Mouse (Mus musculus): ENCODE measurements at regions not wholly inside any gene's neighbourhood (a gene's known extent, or its start where the extent isn't known, plus 50 kb on each side); places are given as distances from the start of the nearest gene placed in this dataset.

GRCm38 (mm10) chr2:45908871-45909270, 791.7 kb upstream of the Zeb2 start:
- no peak for ATAC-seq (replicated peaks; ENCODE audit: poor library complexity, severe bottlenecking)

GRCm38 (mm10) chr2:45904623-45905235, 787.5 kb upstream of the Zeb2 start:
- no peak for ATAC-seq (replicated peaks; ENCODE audit: poor library complexity, severe bottlenecking)

- ATAC-seq (replicated peaks; ENCODE audit: poor library complexity, severe bottlenecking): no peak
Measured at GRCm38 (mm10) chr2:45904090-45904489, 786.9 kb upstream of the Zeb2 start.

- no peak for ATAC-seq (replicated peaks; ENCODE audit: poor library complexity, severe bottlenecking)
Measured at GRCm38 (mm10) chr2:45903350-45903749, 786.2 kb upstream of the Zeb2 start.

GRCm38 (mm10) chr2:45901892-45902291, 784.7 kb upstream of the Zeb2 start:
- ATAC-seq (replicated peaks; ENCODE audit: poor library complexity, severe bottlenecking): peak; percentile 56

- no peak for ATAC-seq (replicated peaks; ENCODE audit: poor library complexity, severe bottlenecking)
Measured at GRCm38 (mm10) chr2:45884680-45885079, 767.5 kb upstream of the Zeb2 start.

- no peak for ATAC-seq (replicated peaks; ENCODE audit: poor library complexity, severe bottlenecking)
Measured at GRCm38 (mm10) chr2:45878656-45879055, 761.5 kb upstream of the Zeb2 start.

- peak; percentile 30 for ATAC-seq (replicated peaks; ENCODE audit: poor library complexity, severe bottlenecking)
Measured at GRCm38 (mm10) chr2:45859901-45860331, 742.7 kb upstream of the Zeb2 start.

- peak; percentile 95 for ATAC-seq (replicated peaks; ENCODE audit: poor library complexity, severe bottlenecking)
Measured at GRCm38 (mm10) chr2:45859445-45859844, 742.2 kb upstream of the Zeb2 start.

- peak; percentile 85 for ATAC-seq (replicated peaks; ENCODE audit: poor library complexity, severe bottlenecking)
Measured at GRCm38 (mm10) chr2:45850018-45850605, 732.9 kb upstream of the Zeb2 start.

GRCm38 (mm10) chr2:45840389-45840788, 723.2 kb upstream of the Zeb2 start:
- peak; percentile 98 for ATAC-seq (replicated peaks; ENCODE audit: poor library complexity, severe bottlenecking)

GRCm38 (mm10) chr2:45836546-45837221, 719.5 kb upstream of the Zeb2 start:
- ATAC-seq (replicated peaks; ENCODE audit: poor library complexity, severe bottlenecking): no peak

GRCm38 (mm10) chr2:45817945-45818719, 700.9 kb upstream of the Zeb2 start:
- no peak for ATAC-seq (replicated peaks; ENCODE audit: poor library complexity, severe bottlenecking)

- ATAC-seq (replicated peaks; ENCODE audit: poor library complexity, severe bottlenecking): no peak
Measured at GRCm38 (mm10) chr2:45814741-45815140, 697.5 kb upstream of the Zeb2 start.

- ATAC-seq (replicated peaks; ENCODE audit: poor library complexity, severe bottlenecking): no peak
Measured at GRCm38 (mm10) chr2:45805329-45805728, 688.1 kb upstream of the Zeb2 start.

GRCm38 (mm10) chr2:45800131-45800530, 682.9 kb upstream of the Zeb2 start:
- no peak for ATAC-seq (replicated peaks; ENCODE audit: poor library complexity, severe bottlenecking)

- ATAC-seq (replicated peaks; ENCODE audit: poor library complexity, severe bottlenecking): no peak
Measured at GRCm38 (mm10) chr2:45793561-45793960, 676.4 kb upstream of the Zeb2 start.

GRCm38 (mm10) chr2:45789739-45790138, 672.5 kb upstream of the Zeb2 start:
- ATAC-seq (replicated peaks; ENCODE audit: poor library complexity, severe bottlenecking): no peak

GRCm38 (mm10) chr2:45787732-45788390, 670.7 kb upstream of the Zeb2 start:
- ATAC-seq (replicated peaks; ENCODE audit: poor library complexity, severe bottlenecking): no peak

- ATAC-seq (replicated peaks; ENCODE audit: poor library complexity, severe bottlenecking): no peak
Measured at GRCm38 (mm10) chr2:45786787-45787186, 669.6 kb upstream of the Zeb2 start.

All from granulocyte monocyte progenitor cell, adult 5-6 weeks (primary cell).